Mouse (Mus musculus): ENCODE data around the gene Vmn1r82.

Gene Vmn1r82

GRCm38 (mm10) chr7:12300130-12300529 is at the start of gene Vmn1r82:
TSS of gene Vmn1r82 (plus strand) at chr7:12300430.
- no peak for DNase-seq (ENCODE audit: low read depth)

GRCm38 (mm10) chr7:12268169-12268568 is 32.1 kb upstream of the Vmn1r82 start, which contains the start of gene Vmn1r81:
TSS of gene Vmn1r81 (minus strand) at chr7:12268269.
- DNase-seq (ENCODE audit: low read depth): no peak

GRCm38 (mm10) chr7:12329381-12329780 is 29.2 kb downstream of the Vmn1r82 start, which contains the start of gene Vmn1r83:
TSS of gene Vmn1r83 (minus strand) at chr7:12329481.
- no peak for DNase-seq (ENCODE audit: low read depth)

Data from 416B (cell line).